Mouse (Mus musculus) thymus, adult 2 months (tissue): Measurements from ENCODE around the gene Ppp1r14a.
A peak's percentile ranks its signal among the peaks of the same experiment; 100 is the strongest.

Experiments
- CTCF ChIP-seq: fragments of 200-500 bp; IDR thresholded peaks from 2 replicates; pipeline ENCODE4 v1.5.1; 2012; ENCODE audit warnings: mild to moderate bottlenecking, control low read depth, low read length, moderate library complexity, borderline replicate concordance; ENCODE audit not compliant: control insufficient read depth, poor library complexity, insufficient read depth; ENCODE audit errors: extremely low read depth
- POLR2A ChIP-seq: fragments of 200-500 bp; IDR thresholded peaks from 2 replicates; pipeline ENCODE4 v1.6.1; 2012; ENCODE audit warnings: mild to moderate bottlenecking, low read length, control low read depth, moderate library complexity; ENCODE audit not compliant: control insufficient read depth, poor library complexity, insufficient read depth; ENCODE audit errors: extremely low read depth

DNA sequence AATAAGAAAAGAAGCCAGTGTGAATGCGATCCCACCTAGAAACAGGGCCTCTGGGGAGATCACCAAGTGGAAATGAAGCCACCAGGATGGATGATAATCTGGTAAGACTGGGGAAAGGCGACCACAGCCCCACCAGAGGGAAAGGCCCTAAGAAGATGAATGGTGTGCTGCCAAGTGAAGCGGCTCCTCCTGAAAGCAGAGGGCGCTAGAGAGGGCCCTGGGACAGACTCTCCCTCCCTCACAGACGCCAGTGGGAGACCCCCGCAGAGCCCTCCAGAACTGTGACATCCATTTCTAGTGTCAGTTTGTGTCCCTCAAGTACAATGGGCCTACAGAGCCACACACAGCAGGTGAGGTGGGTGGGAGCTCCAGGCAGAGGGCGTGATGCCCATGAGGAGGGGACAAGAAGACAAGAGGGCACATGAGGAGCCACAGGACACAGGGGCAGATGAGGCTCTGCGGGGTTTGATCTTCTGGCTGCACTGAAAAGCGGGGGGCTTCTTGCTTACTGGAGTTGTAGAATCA lies 47.7 kb downstream of the Ppp1r14a start:
- TF ChIP-seq CTCF = peak; percentile 39; the same call in 1 of the 2 replicates
- no peak for TF ChIP-seq POLR2A
